Mouse (Mus musculus) Muller cell, postnatal 12 days (primary cell): ENCODE data around the gene Suco.

Experiments
- DNase-seq: peaks from one replicate; pipeline ENCODE4 v3.0.0-alpha.2; 2015; ENCODE audit errors: inconsistent ontology term

Suco gene

GRCm38 (mm10) chr1:161788339-161788738, 88.1 kb downstream of the Suco start, which contains the start of gene Fasl:
Gene Fasl (minus strand): TSS chr1:161788495.
- no peak for DNase-seq

- no peak for DNase-seq
Measured at GRCm38 (mm10) chr1:161782725-161783124, 93.8 kb downstream of the Suco start.

GRCm38 (mm10) chr1:161781594-161781993, 94.9 kb downstream of the Suco start:
- DNase-seq, result no peak

GRCm38 (mm10) chr1:161779057-161779456, 97.4 kb downstream of the Suco start:
- no peak for DNase-seq

- no peak for DNase-seq
Measured at GRCm38 (mm10) chr1:161775151-161775550, 101.3 kb downstream of the Suco start.

- DNase-seq, result no peak
Measured at GRCm38 (mm10) chr1:161771293-161771692, 105.2 kb downstream of the Suco start.

GRCm38 (mm10) chr1:161769329-161769728, 107.2 kb downstream of the Suco start:
- no peak for DNase-seq

GRCm38 (mm10) chr1:161767101-161767524, 109.4 kb downstream of the Suco start:
- no peak for DNase-seq

GRCm38 (mm10) chr1:161766656-161767055, 109.8 kb downstream of the Suco start:
- no peak for DNase-seq
